Mouse (Mus musculus) neural tube, embryonic 14.5 days (tissue): Measurements from ENCODE around the gene Slc22a14. TPM values are rescaled to one million over a fixed set of nuclear protein-coding genes. Genes with fewer than 3 reads are reported as not detected.

Experiments
- ATAC-seq: fragments of 200-750 bp; cut with Nextera tagmentation; 2 replicates; pipeline ENCODE4 v1.8.0; 2017; ENCODE audit warnings: low read depth, mild to moderate bottlenecking, moderate TSS enrichment, moderate library complexity
- H3K27ac ChIP-seq: fragments of 300-500 bp; sonication (generic); 2 replicates; pipeline ENCODE4 v1.5.1; 2014; ENCODE audit warnings: low read depth, mild to moderate bottlenecking, control low read depth, low read length, moderate library complexity, mixed read lengths
- H3K27me3 ChIP-seq: fragments of 300-500 bp; sonication (generic); 2 replicates; pipeline ENCODE4 v1.6.1; 2014; ENCODE audit warnings: low read length; ENCODE audit not compliant: control insufficient read depth, insufficient read depth
- H3K36me3 ChIP-seq: fragments of 300-500 bp; sonication (generic); 2 replicates; pipeline ENCODE4 v1.6.1; 2014; ENCODE audit warnings: low read length, mixed read lengths; ENCODE audit not compliant: control insufficient read depth, insufficient read depth
- H3K4me1 ChIP-seq: fragments of 300-500 bp; sonication (generic); 2 replicates; pipeline ENCODE4 v1.6.1; 2014; ENCODE audit warnings: low read length; ENCODE audit not compliant: control insufficient read depth, insufficient read depth
- H3K4me2 ChIP-seq: fragments of 300-500 bp; sonication (generic); 2 replicates; pipeline ENCODE4 v1.6.1; 2014; ENCODE audit warnings: mild to moderate bottlenecking, low read depth, low read length, control low read depth
- H3K4me3 ChIP-seq: fragments of 300-500 bp; sonication (generic); 2 replicates; pipeline ENCODE4 v1.5.1; 2014; ENCODE audit warnings: low read depth, low read length, control low read depth, mixed read lengths
- H3K9ac ChIP-seq: fragments of 300-500 bp; sonication (generic); replicated peaks from 2 replicates; pipeline ENCODE4 v1.6.1; 2014; ENCODE audit warnings: low read depth, mild to moderate bottlenecking, control low read depth, low read length, mixed read lengths
- H3K9me3 ChIP-seq: fragments of 300-500 bp; sonication (generic); 2 replicates; pipeline ENCODE4 v1.6.1; 2016; ENCODE audit warnings: low read length; ENCODE audit not compliant: control insufficient read depth
- WGBS: fragments of 180-500 bp; shearing (Covaris S2); extraction: QIAGEN DNeasy Blood & Tissue Kit; methylation state at CpG from one replicate; pipeline ENCODE4 v1.1.7; 2014; 5-methylcytosine and 5-hydroxymethylcytosine counted together
- polyA plus RNA-seq: library from polyadenylated mRNA; unstranded; fragments of >200 nt; fragmentation: Nextera tagmentation; extraction: Ambion mirVana; gene quantifications from 2 replicates; pipeline ENCODE4 v1.2.1, GENCODE M21; 2014

The Slc22a14 gene
- polyA plus RNA-seq, 1 experiment from 2014 or later: not detected

DNA sequence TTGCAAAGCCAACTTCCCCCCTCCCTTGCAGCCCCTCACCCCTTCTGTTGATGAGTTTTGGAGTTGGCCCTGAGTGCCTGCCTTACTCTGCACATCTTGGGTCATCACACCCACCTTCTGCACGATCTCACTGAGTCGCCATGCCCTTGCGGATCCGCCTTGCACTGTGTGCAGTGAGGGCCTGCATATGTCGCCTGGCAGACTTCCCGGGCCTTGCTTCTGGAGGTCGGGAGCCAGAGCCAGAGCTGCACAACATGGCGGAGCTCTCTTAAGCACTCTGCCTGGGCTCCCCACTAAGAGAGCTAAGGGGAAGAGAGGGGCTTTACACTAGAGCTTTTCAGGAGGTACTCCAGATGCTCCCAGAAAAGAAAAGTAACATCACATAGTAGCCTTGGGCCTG, 220.7 kb downstream of the Slc22a14 start:
- Histone ChIP-seq H3K4me3 (no peak overlapping the region), H3K27ac (no peak overlapping the region), H3K4me1 (no peaks in the 10 kb centered on the region), H3K9ac (no peak overlapping the region), H3K27me3 (no peaks in the 10 kb centered on the region), H3K36me3 (no peaks in the 10 kb centered on the region), H3K4me2 (no peak overlapping the region), H3K9me3 (no peaks in the 10 kb centered on the region)
- WGBS: 85% methylated on average over 8 of the region's 8 CpGs
- ATAC-seq: no peak

- no peak for ATAC-seq
- no peak overlapping the region for H3K27ac ChIP-seq
- no peaks in the 10 kb centered on the region for H3K9me3 ChIP-seq
- WGBS: 74% methylated on average over 9 of the region's 9 CpGs
- H3K9ac ChIP-seq: no peak overlapping the region
- H3K4me2 ChIP-seq: no peak overlapping the region
- no peaks in the 10 kb centered on the region for H3K27me3 ChIP-seq
- H3K36me3 ChIP-seq: no peaks in the 10 kb centered on the region
- no peaks in the 10 kb centered on the region for H3K4me1 ChIP-seq
- no peak overlapping the region for H3K4me3 ChIP-seq
Observed at GRCm38 (mm10) chr9:119143372-119143771, 222.0 kb downstream of the Slc22a14 start.

GRCm38 (mm10) chr9:119142066-119142465, 223.3 kb downstream of the Slc22a14 start:
- H3K4me1 ChIP-seq: no peaks in the 10 kb centered on the region
- no peaks in the 10 kb centered on the region for H3K36me3 ChIP-seq
- ATAC-seq: no peak
- 89% methylated on average over 5 of the region's 5 CpGs for WGBS
- H3K4me3 ChIP-seq: no peak overlapping the region
- no peaks in the 10 kb centered on the region for H3K9me3 ChIP-seq
- no peak overlapping the region for H3K27ac ChIP-seq
- no peaks in the 10 kb centered on the region for H3K27me3 ChIP-seq
- no peak overlapping the region for H3K9ac ChIP-seq
- no peak overlapping the region for H3K4me2 ChIP-seq

- H3K4me3 ChIP-seq: no peak overlapping the region
- no peaks in the 10 kb centered on the region for H3K27me3 ChIP-seq
- 87% methylated on average over 2 of the region's 2 CpGs for WGBS
- H3K4me1 ChIP-seq: no peaks in the 10 kb centered on the region
- no peaks in the 10 kb centered on the region for H3K9me3 ChIP-seq
- H3K36me3 ChIP-seq: no peaks in the 10 kb centered on the region
- H3K4me2 ChIP-seq: no peak overlapping the region
- H3K9ac ChIP-seq: no peak overlapping the region
- no peak for ATAC-seq
- H3K27ac ChIP-seq: no peak overlapping the region
Observed at GRCm38 (mm10) chr9:119138836-119139235, 226.5 kb downstream of the Slc22a14 start.

DNA sequence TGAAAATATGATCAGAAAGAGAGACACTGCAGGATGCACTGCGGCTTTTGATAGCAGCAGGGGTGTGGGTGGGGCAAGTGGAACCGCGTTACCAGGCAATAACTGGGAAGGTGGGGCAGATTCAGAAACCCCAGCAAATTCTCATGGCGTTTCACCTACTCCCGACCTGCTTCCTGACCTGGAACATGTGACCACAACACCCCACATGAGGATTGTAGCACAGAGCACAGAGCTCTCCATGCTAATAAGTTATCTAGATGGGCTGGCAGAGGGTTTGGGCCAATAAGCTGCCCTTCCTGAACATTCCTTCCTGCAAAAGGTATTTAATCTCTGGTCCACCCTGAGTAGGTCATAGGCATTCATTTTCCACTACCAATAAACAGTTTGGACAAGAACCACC, 234.7 kb downstream of the Slc22a14 start:
- Histone ChIP-seq H3K27me3 (no peaks in the 10 kb centered on the region), H3K36me3 (no peaks in the 10 kb centered on the region), H3K9me3 (no peaks in the 10 kb centered on the region), H3K27ac (no peak overlapping the region), H3K9ac (no peak overlapping the region), H3K4me1 (no peaks in the 10 kb centered on the region), H3K4me3 (no peak overlapping the region), H3K4me2 (no peak overlapping the region)
- ATAC-seq: no peak
- WGBS: 68% methylated on average over 5 of the region's 5 CpGs

GRCm38 (mm10) chr9:119128436-119129181, 236.7 kb downstream of the Slc22a14 start:
- Histone ChIP-seq H3K9me3 (no peaks in the 10 kb centered on the region), H3K9ac (no peak overlapping the region), H3K4me1 (no peaks in the 10 kb centered on the region), H3K4me3 (no peak overlapping the region), H3K27me3 (no peaks in the 10 kb centered on the region), H3K4me2 (no peak overlapping the region), H3K36me3 (no peaks in the 10 kb centered on the region), H3K27ac (no peak overlapping the region)
- ATAC-seq: no peak
- WGBS: 89% methylated on average over 12 of the region's 12 CpGs

- H3K9me3 ChIP-seq: no peaks in the 10 kb centered on the region
- no peaks in the 10 kb centered on the region for H3K4me1 ChIP-seq
- WGBS: 87% methylated on average over 18 of the region's 18 CpGs
Observed at GRCm38 (mm10) chr9:119122596-119123369, 242.6 kb downstream of the Slc22a14 start.

GRCm38 (mm10) chr9:119120168-119120560, 245.2 kb downstream of the Slc22a14 start:
- Histone ChIP-seq H3K4me1 (no peaks in the 10 kb centered on the region), H3K9me3 (no peaks in the 10 kb centered on the region), H3K9ac (no peak overlapping the region), H3K36me3 (no peaks in the 10 kb centered on the region), H3K27ac (no peak overlapping the region), H3K4me2 (no peak overlapping the region), H3K27me3 (no peaks in the 10 kb centered on the region), H3K4me3 (no peak overlapping the region)
- no peak for ATAC-seq
- WGBS: 82% methylated on average over 3 of the region's 3 CpGs

More at GRCm38 (mm10) chr9:119122596-119123369, 242.6 kb downstream of the Slc22a14 start:
- Histone ChIP-seq H3K27ac (no peak overlapping the region), H3K4me2 (no peak overlapping the region), H3K36me3 (no peaks in the 10 kb centered on the region), H3K9ac (no peak overlapping the region), H3K4me3 (no peak overlapping the region), H3K27me3 (no peaks in the 10 kb centered on the region)
- ATAC-seq: no peak
